ENCODE assay signal across 15 mouse cellular contexts in genomic region chr16:13360208-13360607, GRCm38 (mm10).
DNase-seq lines count a peak whose midpoint lies in the region; ATAC-seq lines count a peak whose summit lies in the region.
"Had no signal": no experiment of that assay in that cellular context is flagged by ENCODE, and none has a peak within 500 bp of the region (broad histone marks: within the 10 kb centered on the region; RNA-seq: fewer than 3 reads in every experiment).

No protein-coding gene starts in this region.

- H3K4me1 ChIP-seq in heart, embryonic 11.5 days (ENCODE audit: control insufficient read depth, insufficient read depth, low read length) = peaks cover 37% of the 10 kb centered on the region
- H3K4me1 ChIP-seq in intestine, embryonic 16.5 days (ENCODE audit: control insufficient read depth, insufficient read depth, low read length) = peaks cover 30% of the 10 kb centered on the region
- H3K4me1 ChIP-seq in intestine, embryonic 15.5 days (replicated peaks) = peaks cover 17% of the 10 kb centered on the region
- H3K4me1 ChIP-seq in neural tube, embryonic 13.5 days (replicated peaks) = peaks cover 36% of the 10 kb centered on the region

- no peak overlapping the region for H3K4me3 ChIP-seq in heart, embryonic 11.5 days (ENCODE audit: low read depth, low read length)
- no peak overlapping the region for H3K4me3 ChIP-seq in intestine, embryonic 16.5 days (ENCODE audit: low read length)
- H3K4me3 ChIP-seq in intestine, embryonic 15.5 days (replicated peaks) = no peak overlapping the region
- no peak overlapping the region for H3K4me3 ChIP-seq in neural tube, embryonic 13.5 days
- H3K4me3 ChIP-seq: forebrain, embryonic 15.5 days; limb, embryonic 12.5 days; midbrain, embryonic 12.5 days had no signal

- H3K36me3 ChIP-seq in heart, embryonic 11.5 days (ENCODE audit: control insufficient read depth, insufficient read depth, low read length) = no peaks in the 10 kb centered on the region
- H3K36me3 ChIP-seq in intestine, embryonic 16.5 days (ENCODE audit: control insufficient read depth, insufficient read depth, low read length) = no peaks in the 10 kb centered on the region
- no peaks in the 10 kb centered on the region for H3K36me3 ChIP-seq in intestine, embryonic 15.5 days
- H3K36me3 ChIP-seq in neural tube, embryonic 13.5 days = no peaks in the 10 kb centered on the region
- H3K36me3 ChIP-seq: forebrain, embryonic 15.5 days; G1E; limb, embryonic 12.5 days; midbrain, embryonic 12.5 days had no signal

- H3K4me2 ChIP-seq in heart, embryonic 11.5 days = peak overlapping the region; percentile 61; the same call in 1 of the 2 replicates
- H3K4me2 ChIP-seq in intestine, embryonic 16.5 days (ENCODE audit: low read depth, low read length) = no peak overlapping the region
- H3K4me2 ChIP-seq in intestine, embryonic 15.5 days (replicated peaks) = no peak overlapping the region
- H3K4me2 ChIP-seq in neural tube, embryonic 13.5 days = peak overlapping the region; percentile 57
- H3K4me2 ChIP-seq: forebrain, embryonic 15.5 days; limb, embryonic 12.5 days; midbrain, embryonic 12.5 days had no signal

- no peak overlapping the region for H3K27ac ChIP-seq in heart, embryonic 11.5 days (ENCODE audit: low read depth, low read length)
- no peak overlapping the region for H3K27ac ChIP-seq in intestine, embryonic 16.5 days (ENCODE audit: low read length)
- no peak overlapping the region for H3K27ac ChIP-seq in intestine, embryonic 15.5 days
- H3K27ac ChIP-seq in neural tube, embryonic 13.5 days (replicated peaks) = no peak overlapping the region
- H3K27ac ChIP-seq: forebrain, embryonic 15.5 days; limb, embryonic 12.5 days; macrophage; midbrain, embryonic 12.5 days had no signal

- no peaks in the 10 kb centered on the region for H3K9me3 ChIP-seq in heart, embryonic 11.5 days (replicated peaks; ENCODE audit: control insufficient read depth, low read length)
- no peaks in the 10 kb centered on the region for H3K9me3 ChIP-seq in intestine, embryonic 16.5 days (ENCODE audit: control insufficient read depth, low read length)
- H3K9me3 ChIP-seq in intestine, embryonic 15.5 days = no peaks in the 10 kb centered on the region
- H3K9me3 ChIP-seq in neural tube, embryonic 13.5 days = no peaks in the 10 kb centered on the region
- H3K9me3 ChIP-seq: forebrain, embryonic 15.5 days; G1E; limb, embryonic 12.5 days; midbrain, embryonic 12.5 days had no signal

- no peak overlapping the region for H3K9ac ChIP-seq in heart, embryonic 11.5 days (ENCODE audit: low read depth, low read length)
- no peak overlapping the region for H3K9ac ChIP-seq in intestine, embryonic 16.5 days (ENCODE audit: low read depth, low read length)
- H3K9ac ChIP-seq in intestine, embryonic 15.5 days = no peak overlapping the region
- 0 out of 2 replicates have a peak overlapping the region, but pooled peaks have one; percentile 17 for H3K9ac ChIP-seq in neural tube, embryonic 13.5 days
- H3K9ac ChIP-seq: forebrain, embryonic 15.5 days; limb, embryonic 12.5 days; midbrain, embryonic 12.5 days had no signal

- no peaks in the 10 kb centered on the region for H3K27me3 ChIP-seq in heart, embryonic 11.5 days (ENCODE audit: control insufficient read depth, insufficient read depth, low read length)
- H3K27me3 ChIP-seq in intestine, embryonic 16.5 days (replicated peaks; ENCODE audit: control insufficient read depth, insufficient read depth, low read length) = no peaks in the 10 kb centered on the region
- H3K27me3 ChIP-seq in intestine, embryonic 15.5 days (replicated peaks) = no peaks in the 10 kb centered on the region
- H3K27me3 ChIP-seq in neural tube, embryonic 13.5 days = no peaks in the 10 kb centered on the region
- H3K27me3 ChIP-seq: forebrain, embryonic 15.5 days; midbrain, embryonic 12.5 days had no signal

- no peak for DNase-seq in heart, adult 18-20 months
- no peak for DNase-seq in neural tube, embryonic 10.5 days (ENCODE audit: extremely low spot score, low spot score)
- DNase-seq in thymus, postnatal 25 days = no peak
- DNase-seq: adrenal gland, adult 8-10 months; lung, adult 2 months; thymus, adult 18-20 months had no signal

- ATAC-seq in heart, embryonic 11.5 days (replicated peaks; ENCODE audit: insufficient number of reproducible peaks, low FRiP score, low TSS enrichment) = no peak
- ATAC-seq in intestine, embryonic 16.5 days = peak; percentile 24; the same call in 1 of the 2 replicates
- no peak for ATAC-seq in intestine, embryonic 15.5 days
- no peak for ATAC-seq in neural tube, embryonic 13.5 days (ENCODE audit: low read depth)
- ATAC-seq: forebrain, embryonic 15.5 days had no signal

Comparison
In these comparisons a context has a peak if more than half of its experiments do, and no peak if none do; other contexts are left out.
1. H3K4me2 ChIP-seq: peak in heart, embryonic 11.5 days (single experiment) and neural tube, embryonic 13.5 days (single experiment); none in intestine, embryonic 16.5 days (single experiment) and intestine, embryonic 15.5 days (single experiment).